Mouse (Mus musculus) embryonic fibroblast, embryonic 13.5 days (primary cell): ENCODE measurements around the gene Sh2b3.

Experiments used
- CTCF ChIP-seq: IDR thresholded peaks from 2 replicates; pipeline ENCODE4 v1.5.1; 2011; ENCODE audit warnings: mild to moderate bottlenecking, control low read depth, low read length, moderate library complexity, borderline replicate concordance; ENCODE audit not compliant: insufficient read depth
- POLR2A ChIP-seq: IDR thresholded peaks from 2 replicates; pipeline ENCODE4 v1.6.1; 2011; ENCODE audit warnings: low read depth, mild to moderate bottlenecking, control low read depth, low read length, moderate library complexity

DNA sequence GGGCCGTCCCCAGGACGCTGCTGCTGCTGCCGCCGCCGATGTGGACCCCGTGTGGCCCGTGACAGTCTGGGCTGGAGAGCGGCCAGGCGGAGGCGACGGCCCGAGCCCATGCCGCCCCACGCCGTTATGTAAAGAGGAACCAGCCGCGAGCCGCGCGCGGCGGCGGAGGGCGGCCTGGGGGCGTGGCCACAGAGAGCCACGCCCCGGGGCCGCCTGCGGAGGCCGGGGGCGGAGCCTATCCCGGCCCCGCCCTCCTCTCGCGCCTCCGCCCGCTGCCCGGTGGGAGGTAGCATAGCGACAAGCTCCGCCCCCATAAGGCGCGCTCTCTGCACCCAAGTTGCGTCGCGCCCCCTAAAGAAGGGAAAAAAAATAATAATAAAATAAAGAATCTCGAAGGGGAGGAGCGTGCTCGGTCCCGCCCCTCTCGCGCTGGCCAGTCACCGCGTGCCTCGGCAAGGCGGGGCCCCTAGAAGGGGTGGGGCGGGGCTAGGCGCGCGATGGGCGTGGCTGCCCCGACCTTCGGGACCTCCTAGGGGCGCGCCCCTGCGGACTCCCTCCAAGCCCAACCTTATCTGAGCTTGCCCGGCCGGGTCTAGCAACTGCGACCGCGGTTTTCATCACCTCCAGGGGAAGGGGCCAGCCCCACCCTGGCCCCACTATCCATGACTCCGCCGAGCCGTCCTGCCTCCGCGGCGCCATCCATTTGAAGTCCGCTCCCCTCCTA is 592 bp downstream of the Sh2b3 start:
- no peak for TF ChIP-seq CTCF
- TF ChIP-seq POLR2A: peak; percentile 94
